Mouse (Mus musculus) olfactory bulb, adult 2 months (tissue): ENCODE results near the gene 1600002K03Rik. TPM values are rescaled to one million over a fixed set of nuclear protein-coding genes. Genes with fewer than 3 reads are reported as not detected.
A peak's percentile ranks its signal among the peaks of the same experiment; 100 is the strongest.

Experiments used
- H3K27ac ChIP-seq: fragments of 200-500 bp; 2 replicates; pipeline ENCODE4 v1.5.1; 2012; ENCODE audit warnings: low read depth, low read length; ENCODE audit not compliant: insufficient read depth
- H3K4me1 ChIP-seq: fragments of 200-500 bp; 2 replicates; pipeline ENCODE4 v1.6.1; 2012; ENCODE audit warnings: low read length; ENCODE audit not compliant: control insufficient read depth, insufficient read depth
- H3K4me3 ChIP-seq: fragments of 200-500 bp; 2 replicates; pipeline ENCODE4 v1.5.1; 2012; ENCODE audit warnings: mild to moderate bottlenecking, low read depth, low read length, moderate library complexity; ENCODE audit not compliant: insufficient read depth
- CTCF ChIP-seq: fragments of 200-500 bp; IDR thresholded peaks from 2 replicates; pipeline ENCODE4 v1.5.1; 2012; ENCODE audit warnings: low read depth, mild to moderate bottlenecking, low read length, moderate library complexity; ENCODE audit not compliant: insufficient read depth
- POLR2A ChIP-seq: fragments of 200-500 bp; IDR thresholded peaks from 2 replicates; pipeline ENCODE4 v1.6.1; 2012; ENCODE audit warnings: mild to moderate bottlenecking, low read depth, low read length, moderate library complexity; ENCODE audit not compliant: insufficient read depth
- WGBS: fragments of 180-500 bp; shearing (Covaris S2); methylation state at CpG from one replicate; pipeline ENCODE4 v1.1.7; 2018; 5-methylcytosine and 5-hydroxymethylcytosine counted together
- polyA plus RNA-seq: library from polyadenylated mRNA; stranded (reverse); fragments of >200 nt; gene quantifications from 2 replicates; pipeline ENCODE4 v1.2.4, GENCODE M21; 2012; ENCODE audit warnings: low replicate concordance; ENCODE audit not compliant: missing spikeins, insufficient read depth, insufficient read length

The 1600002K03Rik gene
- polyA plus RNA-seq, 1 experiment: not detected

DNA sequence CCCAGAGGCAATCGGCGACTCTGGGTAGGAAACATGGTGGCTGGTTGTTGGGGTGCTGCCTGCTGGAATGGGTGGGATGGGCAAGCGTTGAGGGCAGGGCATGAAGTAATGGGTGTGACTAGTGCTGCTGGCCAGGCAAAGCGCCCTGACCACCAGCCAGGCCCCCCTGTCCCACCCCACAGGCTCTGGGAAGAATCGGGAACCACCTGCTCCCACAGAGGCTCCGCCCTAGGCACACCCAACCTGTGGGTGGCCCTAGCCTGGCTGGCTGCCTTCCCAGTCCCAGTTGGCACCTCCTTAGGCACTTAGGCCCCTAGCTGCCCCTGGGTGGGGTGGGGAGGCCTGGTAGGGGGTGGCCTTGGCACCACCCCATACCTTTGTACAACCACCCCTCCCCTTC, 26.8 kb upstream of the 1600002K03Rik start:
- H3K4me1 ChIP-seq: peaks cover 47% of the 10 kb centered on the region
- TF ChIP-seq POLR2A (no peak), CTCF (no peak)
- H3K4me3 ChIP-seq: no peak overlapping the region
- WGBS: 62% methylated on average over 6 of the region's 6 CpGs
- no peak overlapping the region for H3K27ac ChIP-seq

GRCm38 (mm10) chr10:80146568-80147011, 26.2 kb upstream of the 1600002K03Rik start:
- peaks cover 48% of the 10 kb centered on the region for H3K4me1 ChIP-seq
- WGBS: 83% methylated on average over 4 of the region's 4 CpGs
- no peak overlapping the region for H3K4me3 ChIP-seq
- H3K27ac ChIP-seq: no peak overlapping the region
- no peak for TF ChIP-seq CTCF
- TF ChIP-seq POLR2A: no peak

GRCm38 (mm10) chr10:80147146-80147718, 25.5 kb upstream of the 1600002K03Rik start:
- 59% methylated on average over 5 of the region's 5 CpGs for WGBS
- H3K27ac ChIP-seq: peak overlapping the region; percentile 90
- H3K4me1 ChIP-seq: peaks cover 54% of the 10 kb centered on the region
- TF ChIP-seq CTCF: no peak
- no peak for TF ChIP-seq POLR2A
- H3K4me3 ChIP-seq: no peak overlapping the region

DNA sequence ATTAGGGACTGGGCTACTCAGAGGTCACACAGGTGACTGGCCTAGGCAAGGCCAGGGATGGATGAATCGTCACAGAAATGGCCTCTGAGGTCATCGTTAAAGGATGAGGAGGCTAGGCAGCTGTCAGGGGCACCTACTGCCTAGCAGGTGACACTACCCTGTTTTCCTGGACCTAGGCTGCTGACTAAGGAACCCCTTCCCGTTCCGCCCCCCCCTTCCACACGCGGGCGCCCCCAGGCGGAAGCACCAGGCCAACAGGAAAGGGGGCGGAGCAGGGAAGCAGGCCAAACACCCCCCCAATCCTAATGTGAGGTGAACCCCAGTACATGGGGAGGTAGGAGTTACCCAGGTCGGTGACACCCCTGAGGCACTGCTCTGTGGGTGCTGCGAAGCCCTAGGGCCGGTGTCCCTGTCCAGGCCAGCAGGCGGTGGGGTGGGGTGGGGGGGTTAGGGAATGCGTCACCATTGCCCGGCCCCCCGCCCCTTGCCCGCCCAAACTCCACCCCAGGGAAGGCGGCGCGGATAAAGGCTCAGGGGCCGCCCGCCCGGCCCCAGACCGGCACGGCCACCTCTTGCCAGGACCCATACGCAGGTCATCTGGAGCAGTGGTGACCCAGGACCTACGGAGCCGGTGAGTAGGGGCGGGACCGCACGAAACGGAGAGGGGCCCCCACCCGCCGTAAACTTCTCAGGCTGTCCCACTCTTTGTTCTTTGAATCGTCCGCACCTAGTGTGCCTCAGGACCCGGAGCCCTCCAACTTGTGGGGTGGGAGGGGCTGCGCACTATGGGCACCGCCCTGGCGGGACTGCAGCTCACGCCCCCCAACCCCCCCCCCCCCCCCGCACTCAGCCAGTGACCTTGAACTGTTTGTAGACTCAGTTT, 24.8 kb upstream of the 1600002K03Rik start, which contains the start of gene Midn:
TSS of gene Midn (plus strand) at position 554 of the 883 bp plus-strand sequence.
- WGBS: under 1% methylated on average over 42 of the region's 42 CpGs
- peak within 1 kb of the TSS; percentile 66 for H3K4me3 ChIP-seq
- peaks cover 61% of the 10 kb centered on the region for H3K4me1 ChIP-seq
- peak within 1 kb of the TSS; percentile 96 for H3K27ac ChIP-seq
- TF ChIP-seq CTCF (no peak), POLR2A (peak; percentile 58; the same call in 1 of the 2 replicates)

- TF ChIP-seq CTCF: peak; percentile 68; the same call in 1 of the 2 replicates
- no peak; the same call in 1 of the 2 replicates for TF ChIP-seq POLR2A
- peak overlapping the region; percentile 66 for H3K4me3 ChIP-seq
- H3K4me1 ChIP-seq: peaks cover 66% of the 10 kb centered on the region
- H3K27ac ChIP-seq: peak overlapping the region; percentile 96
- under 1% methylated on average over 57 of the region's 57 CpGs for WGBS
Measured at GRCm38 (mm10) chr10:80148610-80149290, 24.0 kb upstream of the 1600002K03Rik start.

DNA sequence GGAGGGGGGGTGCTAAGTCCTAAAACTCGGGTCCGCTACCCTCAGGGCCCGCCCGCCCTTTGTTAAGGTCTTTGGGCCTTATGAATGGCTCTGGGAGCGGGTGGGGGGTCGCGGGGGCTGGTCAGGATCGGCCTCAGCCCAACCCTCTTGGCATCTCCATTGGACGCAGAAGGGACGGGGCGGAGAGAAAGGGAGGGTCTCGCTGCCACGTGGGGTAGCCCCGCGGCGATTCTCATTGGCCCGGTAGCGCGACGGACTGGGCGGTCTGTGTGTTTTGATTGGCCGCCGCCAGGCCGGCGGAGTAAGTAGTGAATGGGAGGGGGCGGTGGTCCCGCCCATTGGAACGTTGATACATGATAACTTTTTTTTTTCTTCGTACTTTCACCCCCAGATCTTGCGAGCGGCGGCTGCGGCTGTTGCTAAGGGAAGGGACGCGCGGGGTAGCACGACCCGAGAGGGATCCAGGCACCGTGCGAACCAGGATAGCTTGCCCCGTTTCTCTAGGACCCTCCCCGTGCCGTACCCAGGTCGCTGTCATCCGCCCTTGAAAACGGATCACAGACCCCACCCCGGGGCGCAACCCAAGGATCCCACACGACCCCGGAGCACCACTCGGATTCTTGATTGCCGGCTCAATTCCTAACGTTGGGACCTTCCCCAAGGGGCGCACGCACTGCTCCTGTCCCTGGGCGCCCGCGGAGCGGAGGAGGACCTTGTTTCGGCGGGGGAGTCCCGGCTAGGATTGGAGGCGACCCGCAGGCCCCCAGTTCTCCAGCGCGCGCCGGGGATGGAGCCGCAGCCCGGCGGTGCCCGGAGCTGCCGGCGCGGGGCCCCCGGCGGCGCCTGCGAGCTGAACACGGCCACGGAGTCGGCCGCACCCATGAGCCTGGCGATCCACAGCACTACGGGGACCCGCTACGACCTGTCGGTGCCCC, 23.2 kb upstream of the 1600002K03Rik start:
- Histone ChIP-seq H3K27ac (peak overlapping the region; percentile 96), H3K4me1 (peaks cover 60% of the 10 kb centered on the region), H3K4me3 (peak overlapping the region; percentile 87)
- peak; percentile 68 for TF ChIP-seq POLR2A
- no peak for TF ChIP-seq CTCF
- WGBS: under 1% methylated on average over 88 of the region's 88 CpGs

DNA sequence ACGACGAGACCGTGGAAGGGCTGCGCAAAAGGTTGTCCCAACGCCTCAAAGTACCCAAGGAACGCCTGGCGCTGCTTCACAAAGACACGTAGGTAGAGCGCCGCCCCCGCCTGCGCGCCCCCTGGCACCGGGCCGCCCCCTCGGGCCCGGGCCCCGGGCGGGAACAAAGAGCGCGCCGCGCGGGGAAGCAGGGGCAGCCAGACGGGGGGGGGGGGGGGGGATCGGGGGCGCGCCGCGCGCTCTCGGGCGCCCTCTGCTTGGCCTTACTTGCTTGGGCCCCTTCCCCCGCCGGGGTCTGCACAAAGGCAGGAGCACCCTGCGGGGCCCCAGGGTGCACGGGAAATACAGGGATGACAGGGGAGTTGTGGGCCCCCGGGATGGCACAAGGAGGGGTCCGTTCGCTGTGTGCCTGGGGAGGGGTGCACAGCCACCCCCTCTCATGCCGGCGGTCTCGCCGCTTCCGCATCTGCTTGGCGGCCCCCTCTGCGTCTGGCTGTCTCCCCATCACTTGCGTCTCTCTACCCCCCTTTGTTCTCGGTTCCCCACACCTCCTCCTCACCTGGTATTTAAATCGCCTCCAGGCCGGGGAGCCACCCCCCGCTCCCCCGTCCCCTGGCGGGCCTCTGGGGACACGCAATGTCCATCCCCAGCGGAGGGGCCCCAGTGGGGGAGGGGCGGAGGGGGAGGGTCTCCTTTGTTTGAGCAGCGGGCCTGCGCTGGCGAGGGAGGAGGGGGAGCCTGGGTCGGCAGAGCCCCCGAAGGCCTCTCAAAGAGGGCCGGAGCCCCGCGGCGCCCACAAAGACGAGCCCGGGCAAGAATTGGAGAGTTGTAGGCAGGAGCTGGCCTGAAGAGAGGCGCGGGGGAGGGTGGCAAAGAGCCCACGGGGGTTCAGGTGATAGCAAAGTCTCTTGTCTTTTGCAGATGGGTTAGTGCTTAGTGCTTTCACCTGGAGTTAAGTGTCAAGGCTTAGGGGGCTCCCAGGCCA, 22.2 kb upstream of the 1600002K03Rik start:
- H3K4me1 ChIP-seq: peaks cover 56% of the 10 kb centered on the region
- TF ChIP-seq POLR2A: no peak
- TF ChIP-seq CTCF: no peak

More for the DNA sequence above, 22.2 kb upstream of the 1600002K03Rik start:
- Histone ChIP-seq H3K4me3 (peak overlapping the region; percentile 87), H3K27ac (peak overlapping the region; percentile 93)
- WGBS: under 1% methylated on average over 55 of the region's 71 CpGs
